Mouse (Mus musculus) E14TG2a.4 (cell line): Measurements from ENCODE around the gene Jmjd4.

Source experiments
- CTCF ChIP-seq: conservative IDR thresholded peaks from 2 replicates; pipeline ENCODE4 v1.5.1; 2014; ENCODE audit warnings: low read length
- NANOG ChIP-seq: IDR thresholded peaks from 2 replicates; pipeline ENCODE4 v1.6.1; 2014; ENCODE audit warnings: borderline replicate concordance, low read length, mixed read lengths
- POU5F1 ChIP-seq: IDR thresholded peaks from 2 replicates; pipeline ENCODE4 v1.6.1; 2014; ENCODE audit warnings: low read length, borderline replicate concordance

GRCm38 (mm10) chr11:59458973-59459372, 9.1 kb downstream of the Jmjd4 start:
- TF ChIP-seq CTCF (no peak), NANOG (no peak), POU5F1 (no peak)
